Mouse (Mus musculus) liver, embryonic 12.5 days (tissue): ENCODE data around the gene Zfp961. TPM values are rescaled to one million over a fixed set of nuclear protein-coding genes. Genes with fewer than 3 reads are reported as not detected.
"Not testable (repeated sequence)": the region's sequence is repeated elsewhere in the genome, so short reads cannot be mapped to it uniquely, and the experiment has no call there.

Source experiments
- ATAC-seq: fragments of 200-750 bp; cut with Nextera tagmentation; 2 replicates; pipeline ENCODE4 v1.8.0; 2017; ENCODE audit warnings: moderate number of reproducible peaks, mild to moderate bottlenecking, moderate library complexity
- H3K27ac ChIP-seq: fragments of 300-500 bp; sonication (generic); 2 replicates; pipeline ENCODE4 v1.5.1; 2016; ENCODE audit warnings: mild to moderate bottlenecking
- H3K27me3 ChIP-seq: fragments of 300-500 bp; sonication (generic); replicated peaks from 2 replicates; pipeline ENCODE4 v1.6.1; 2016; ENCODE audit warnings: mild to moderate bottlenecking, moderate library complexity
- H3K36me3 ChIP-seq: fragments of 300-500 bp; sonication (generic); 2 replicates; pipeline ENCODE4 v1.6.1; 2016; ENCODE audit warnings: mild to moderate bottlenecking, moderate library complexity
- H3K4me1 ChIP-seq: fragments of 300-500 bp; sonication (generic); 2 replicates; pipeline ENCODE4 v1.6.1; 2016
- H3K4me2 ChIP-seq: fragments of 300-500 bp; sonication (generic); 2 replicates; pipeline ENCODE4 v1.6.1; 2016; ENCODE audit warnings: mild to moderate bottlenecking, moderate library complexity
- H3K4me3 ChIP-seq: fragments of 300-500 bp; sonication (generic); 2 replicates; pipeline ENCODE4 v1.5.1; 2016; ENCODE audit warnings: mild to moderate bottlenecking, moderate library complexity
- H3K9ac ChIP-seq: fragments of 300-500 bp; sonication (generic); 2 replicates; pipeline ENCODE4 v1.6.1; 2016; ENCODE audit warnings: mild to moderate bottlenecking, moderate library complexity
- H3K9me3 ChIP-seq: fragments of 300-500 bp; sonication (generic); replicated peaks from 2 replicates; pipeline ENCODE4 v1.6.1; 2016; ENCODE audit warnings: mild to moderate bottlenecking, moderate library complexity
- WGBS: fragments of 180-500 bp; shearing (Covaris S2); methylation state at CpG from one replicate; pipeline ENCODE4 v1.1.7; 2016; ENCODE audit not compliant: insufficient replicate concordance; 5-methylcytosine and 5-hydroxymethylcytosine counted together
- polyA plus RNA-seq: library from polyadenylated mRNA; unstranded; fragments of >200 nt; fragmentation: Nextera tagmentation; extraction: Ambion mirVana; gene quantifications from 2 replicates; pipeline ENCODE4 v1.2.1, GENCODE M21; 2016

Gene Zfp961
- polyA plus RNA-seq, 1 experiment from 2014 or later = 13.4 TPM

- peaks cover 9% of the 10 kb centered on the region for H3K4me1 ChIP-seq
- no peak overlapping the region for H3K27ac ChIP-seq
- H3K36me3 ChIP-seq = no peaks in the 10 kb centered on the region
- no peak overlapping the region for H3K4me2 ChIP-seq
- H3K9ac ChIP-seq = no peak overlapping the region
- peak; percentile 85 for ATAC-seq
- H3K27me3 ChIP-seq = peaks cover 12% of the 10 kb centered on the region
- no peaks in the 10 kb centered on the region for H3K9me3 ChIP-seq
- 45% methylated on average over 2 of the region's 2 CpGs for WGBS
- H3K4me3 ChIP-seq = no peak overlapping the region
Measured at GRCm38 (mm10) chr8:71940293-71941208, 10.3 kb upstream of the Zfp961 start.

DNA sequence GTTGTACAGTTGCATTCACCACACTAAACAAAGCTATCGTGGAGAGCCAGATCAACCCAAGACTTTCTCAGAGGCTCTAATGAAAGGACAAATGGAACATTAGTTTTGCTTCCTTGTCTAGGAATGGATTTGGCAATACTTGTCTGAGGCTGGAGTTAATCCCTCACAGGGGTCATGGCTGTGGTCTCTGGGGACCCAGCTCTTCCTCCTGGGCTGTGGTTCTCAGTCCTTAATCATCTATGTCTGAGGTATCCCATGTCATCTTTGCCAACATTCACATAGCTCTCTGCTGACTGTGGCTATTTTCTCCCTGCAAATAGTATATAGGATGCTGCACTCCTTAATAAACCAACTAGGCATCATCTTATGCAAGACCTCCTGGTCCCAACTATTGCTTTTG, 9.1 kb upstream of the Zfp961 start:
- 67% methylated on average over 1 of the region's 1 CpGs for WGBS
- no peaks in the 10 kb centered on the region for H3K9me3 ChIP-seq
- no peak overlapping the region for H3K9ac ChIP-seq
- peaks cover 23% of the 10 kb centered on the region for H3K27me3 ChIP-seq
- no peak overlapping the region for H3K27ac ChIP-seq
- ATAC-seq = no peak
- H3K4me2 ChIP-seq = no peak overlapping the region
- no peak overlapping the region for H3K4me3 ChIP-seq
- H3K4me1 ChIP-seq = peaks cover 9% of the 10 kb centered on the region
- H3K36me3 ChIP-seq = no peaks in the 10 kb centered on the region

- 81% methylated on average over 5 of the region's 5 CpGs for WGBS
- H3K9ac ChIP-seq = no peak overlapping the region
- peaks cover 17% of the 10 kb centered on the region for H3K4me1 ChIP-seq
- ATAC-seq = no peak
- no peak overlapping the region for H3K4me2 ChIP-seq
- H3K27me3 ChIP-seq = peaks cover 27% of the 10 kb centered on the region
- no peaks in the 10 kb centered on the region for H3K9me3 ChIP-seq
- H3K36me3 ChIP-seq = peaks cover 10% of the 10 kb centered on the region
- H3K4me3 ChIP-seq = no peak overlapping the region
- H3K27ac ChIP-seq = no peak overlapping the region
Measured at GRCm38 (mm10) chr8:71948624-71949023, 2.2 kb upstream of the Zfp961 start.

GRCm38 (mm10) chr8:71951436-71952161, 761 bp downstream of the Zfp961 start:
- Histone ChIP-seq H3K36me3 (peaks cover 27% of the 10 kb centered on the region), H3K4me1 (peaks cover 17% of the 10 kb centered on the region), H3K27ac (no peak overlapping the region), H3K4me3 (peak overlapping the region; percentile 70), H3K9ac (peak overlapping the region; percentile 79), H3K4me2 (peak overlapping the region; percentile 79), H3K27me3 (peaks cover 5% of the 10 kb centered on the region), H3K9me3 (no peaks in the 10 kb centered on the region)
- ATAC-seq = no peak
- WGBS = 21% methylated on average over 14 of the region's 14 CpGs

DNA sequence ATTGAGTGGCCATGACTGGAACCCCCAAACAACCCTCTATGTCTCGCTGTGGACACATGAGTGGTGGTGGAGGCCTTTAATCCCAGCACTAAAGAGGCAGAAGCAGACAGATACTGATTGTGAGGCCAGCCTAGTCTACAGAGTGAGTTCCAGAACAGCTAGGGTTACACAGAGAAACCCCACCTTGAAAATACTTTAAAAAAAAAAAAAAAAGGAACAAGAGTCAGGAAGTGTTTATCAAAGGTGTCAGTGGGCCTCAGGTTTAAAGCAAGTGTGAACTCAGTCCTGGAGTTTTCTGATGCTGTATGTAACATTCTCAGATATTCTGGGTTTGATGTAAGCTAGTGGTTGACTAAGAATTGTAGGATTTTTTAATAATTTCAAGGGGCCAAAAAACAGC, 1.7 kb downstream of the Zfp961 start:
- Histone ChIP-seq H3K4me1 (peaks cover 17% of the 10 kb centered on the region), H3K9me3 (no peaks in the 10 kb centered on the region), H3K27me3 (no peaks in the 10 kb centered on the region), H3K4me3 (peak overlapping the region; percentile 70; the same call in 1 of the 2 replicates), H3K9ac (no peak overlapping the region), H3K36me3 (peaks cover 27% of the 10 kb centered on the region), H3K4me2 (peak overlapping the region; percentile 79), H3K27ac (no peak overlapping the region)
- 88% methylated on average over 1 of the region's 1 CpGs for WGBS
- ATAC-seq = no peak

DNA sequence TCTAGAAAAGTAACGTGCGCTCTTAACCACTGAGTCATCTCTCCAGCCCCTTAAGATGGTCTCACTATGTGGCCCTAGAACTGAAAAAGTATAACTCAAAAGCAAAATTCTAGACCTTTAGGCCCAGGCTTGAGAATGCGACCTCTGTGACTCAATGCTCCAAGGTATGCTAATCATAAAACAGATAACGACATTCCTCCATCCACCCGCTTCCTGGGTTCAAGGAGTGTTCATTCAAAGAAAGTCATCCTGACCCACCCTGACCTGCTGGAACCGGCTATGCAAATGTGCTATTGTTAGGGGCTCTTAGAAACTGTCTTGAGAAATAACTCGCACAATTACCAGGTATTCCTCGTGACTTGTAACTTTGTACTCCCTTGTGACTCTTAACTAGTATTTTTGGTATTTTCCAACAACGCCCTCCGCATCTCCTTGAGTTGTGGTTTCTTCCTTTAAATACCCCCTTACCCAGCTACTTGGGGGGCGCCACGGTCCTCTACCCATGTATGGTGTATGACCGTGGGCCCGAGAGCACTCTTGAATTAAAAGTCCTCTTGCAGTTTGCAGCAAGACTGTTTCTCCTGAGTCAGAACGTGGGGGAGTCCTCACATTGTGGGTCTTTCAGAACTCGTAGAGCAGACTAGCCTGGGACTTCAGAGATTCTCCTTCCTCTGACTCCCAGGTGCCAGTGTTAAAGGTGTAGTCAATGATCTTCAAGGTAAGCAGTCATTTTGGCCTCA, 2.3 kb downstream of the Zfp961 start:
- not testable (repeated sequence) for H3K9me3 ChIP-seq, H3K4me2 ChIP-seq, H3K9ac ChIP-seq, H3K27me3 ChIP-seq, H3K4me3 ChIP-seq, H3K27ac ChIP-seq, ATAC-seq
- peaks cover 17% of the 10 kb centered on the region for H3K4me1 ChIP-seq
- 91% methylated on average over 16 of the region's 16 CpGs for WGBS
- H3K36me3 ChIP-seq = peaks cover 27% of the 10 kb centered on the region

- peaks cover 27% of the 10 kb centered on the region for H3K36me3 ChIP-seq
- H3K4me2 ChIP-seq = no peak overlapping the region
- H3K4me3 ChIP-seq = no peak overlapping the region
- H3K27me3 ChIP-seq = no peaks in the 10 kb centered on the region
- WGBS = 87% methylated on average over 9 of the region's 9 CpGs
- no peak overlapping the region for H3K9ac ChIP-seq
- H3K4me1 ChIP-seq = peaks cover 17% of the 10 kb centered on the region
- H3K9me3 ChIP-seq = no peaks in the 10 kb centered on the region
- H3K27ac ChIP-seq = no peak overlapping the region
- ATAC-seq = no peak
Measured at GRCm38 (mm10) chr8:71954666-71955065, 3.8 kb downstream of the Zfp961 start.

GRCm38 (mm10) chr8:71960483-71960882, 9.6 kb downstream of the Zfp961 start:
- Histone ChIP-seq H3K4me3 (no peak overlapping the region), H3K9me3 (no peaks in the 10 kb centered on the region), H3K27ac (no peak overlapping the region), H3K4me1 (no peaks in the 10 kb centered on the region), H3K9ac (no peak overlapping the region), H3K4me2 (no peak overlapping the region), H3K27me3 (no peaks in the 10 kb centered on the region), H3K36me3 (peaks cover 34% of the 10 kb centered on the region)
- ATAC-seq = no peak

DNA sequence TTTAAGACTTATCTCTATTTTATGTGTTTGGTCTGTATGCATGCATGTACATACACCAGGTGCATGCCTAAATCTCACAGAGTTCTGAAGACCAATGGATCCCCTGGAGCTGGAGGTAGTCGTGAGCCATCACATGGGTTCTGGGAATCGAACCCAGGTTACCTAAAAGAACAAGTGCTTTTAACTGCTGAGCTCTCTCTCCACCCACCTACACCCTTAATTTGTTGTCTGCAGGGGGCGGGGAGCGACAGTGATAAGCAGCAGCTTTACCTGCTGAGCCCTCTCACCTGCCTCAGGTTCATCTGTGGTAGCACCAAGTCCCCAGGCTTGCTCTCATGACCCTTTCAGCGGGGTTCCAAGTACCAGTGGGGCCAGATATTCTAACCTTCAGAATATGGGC, 11.0 kb downstream of the Zfp961 start:
- 78% methylated on average over 5 of the region's 5 CpGs for WGBS

GRCm38 (mm10) chr8:71964051-71964450, 13.2 kb downstream of the Zfp961 start:
- H3K4me1 ChIP-seq = no peaks in the 10 kb centered on the region
- no peaks in the 10 kb centered on the region for H3K9me3 ChIP-seq
- H3K4me3 ChIP-seq = no peak overlapping the region
- H3K9ac ChIP-seq = no peak overlapping the region
- no peak for ATAC-seq
- H3K27ac ChIP-seq = no peak overlapping the region
- H3K4me2 ChIP-seq = no peak overlapping the region
- H3K36me3 ChIP-seq = peaks cover 70% of the 10 kb centered on the region
- WGBS = 81% methylated on average over 3 of the region's 3 CpGs
- no peaks in the 10 kb centered on the region for H3K27me3 ChIP-seq

More for the DNA sequence above, 11.0 kb downstream of the Zfp961 start:
- Histone ChIP-seq H3K4me2 (no peak overlapping the region), H3K36me3 (peaks cover 47% of the 10 kb centered on the region), H3K9ac (no peak overlapping the region), H3K4me3 (no peak overlapping the region), H3K9me3 (no peaks in the 10 kb centered on the region), H3K27me3 (no peaks in the 10 kb centered on the region), H3K4me1 (no peaks in the 10 kb centered on the region), H3K27ac (no peak overlapping the region)
- no peak for ATAC-seq

DNA sequence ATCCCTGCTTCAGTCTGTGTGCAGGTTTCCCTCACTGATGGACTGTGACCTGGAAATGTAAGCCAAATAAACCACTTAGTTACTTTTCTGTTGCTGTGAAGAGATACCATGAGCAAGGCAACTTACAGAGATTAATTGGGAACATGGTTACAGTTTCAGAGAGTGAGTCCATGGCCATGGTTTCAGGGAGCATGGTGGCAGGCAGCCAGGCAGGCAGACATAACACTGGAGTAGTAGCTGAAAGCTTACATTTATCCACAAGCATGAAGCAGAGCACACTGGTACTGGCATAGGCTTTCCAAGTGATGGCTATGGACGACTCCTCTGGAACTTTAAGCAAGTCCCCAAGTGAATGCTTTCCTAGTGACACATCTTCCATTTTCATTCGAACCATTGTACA, 14.3 kb downstream of the Zfp961 start:
- H3K4me1 ChIP-seq = no peaks in the 10 kb centered on the region
- no peak for ATAC-seq
- no peak overlapping the region for H3K4me3 ChIP-seq
- no peaks in the 10 kb centered on the region for H3K9me3 ChIP-seq
- peaks cover 79% of the 10 kb centered on the region for H3K36me3 ChIP-seq
- WGBS = 82% methylated on average over 2 of the region's 2 CpGs
- H3K9ac ChIP-seq = no peak overlapping the region
- no peak overlapping the region for H3K27ac ChIP-seq
- no peaks in the 10 kb centered on the region for H3K27me3 ChIP-seq
- no peak overlapping the region for H3K4me2 ChIP-seq

GRCm38 (mm10) chr8:71966411-71966810, 15.6 kb downstream of the Zfp961 start:
- H3K36me3 ChIP-seq = peaks cover 71% of the 10 kb centered on the region
- no peaks in the 10 kb centered on the region for H3K4me1 ChIP-seq
- ATAC-seq = no peak

More at GRCm38 (mm10) chr8:71966411-71966810, 15.6 kb downstream of the Zfp961 start:
- H3K9me3 ChIP-seq = no peaks in the 10 kb centered on the region
- no peak overlapping the region for H3K27ac ChIP-seq
- H3K9ac ChIP-seq = no peak overlapping the region
- no peaks in the 10 kb centered on the region for H3K27me3 ChIP-seq
- no peak overlapping the region for H3K4me3 ChIP-seq
- no peak overlapping the region for H3K4me2 ChIP-seq
